Mouse (Mus musculus): ENCODE results near the gene Ccrl2. TPM values are rescaled to one million over a fixed set of nuclear protein-coding genes. Genes with fewer than 3 reads are reported as not detected.

Ccrl2 gene
- polyA plus RNA-seq, 1 experiment from 2014 or later: 2.1 TPM

GRCm38 (mm10) chr9:111067052-111067451, 9.7 kb upstream of the Ccrl2 start:
- WGBS: 51% methylated on average over 4 of the region's 4 CpGs
- Histone ChIP-seq H3K36me3 (ENCODE audit: insufficient read depth) (no peaks in the 10 kb centered on the region), H3K9me3 (ENCODE audit: low read depth, low read length) (no peaks in the 10 kb centered on the region), H3K9ac (no peak overlapping the region), H3K4me1 (ENCODE audit: insufficient read depth) (no peaks in the 10 kb centered on the region), H3K4me2 (no peak overlapping the region), H3K27me3 (ENCODE audit: insufficient read depth, low read length) (no peaks in the 10 kb centered on the region), H3K4me3 (ENCODE audit: low read depth, low read length) (no peak overlapping the region), H3K27ac (ENCODE audit: low read depth) (no peak overlapping the region)
- DNase-seq (no peak), ATAC-seq (ENCODE audit: insufficient read depth) (no peak)
- TF ChIP-seq CTCF (IDR thresholded peaks at IDR 0.05; ENCODE audit: low read depth): no peak

- ATAC-seq (ENCODE audit: insufficient read depth) (no peak), DNase-seq (no peak)
- Histone ChIP-seq H3K4me3 (ENCODE audit: low read depth, low read length) (no peak overlapping the region), H3K36me3 (ENCODE audit: insufficient read depth) (no peaks in the 10 kb centered on the region), H3K9me3 (ENCODE audit: low read depth, low read length) (no peaks in the 10 kb centered on the region), H3K9ac (no peak overlapping the region), H3K27ac (ENCODE audit: low read depth) (no peak overlapping the region), H3K4me1 (ENCODE audit: insufficient read depth) (no peaks in the 10 kb centered on the region), H3K27me3 (ENCODE audit: insufficient read depth, low read length) (no peaks in the 10 kb centered on the region), H3K4me2 (no peak overlapping the region)
- no peak for TF ChIP-seq CTCF (IDR thresholded peaks at IDR 0.05; ENCODE audit: low read depth)
- WGBS: 66% methylated on average over 5 of the region's 5 CpGs
Observed at GRCm38 (mm10) chr9:111062840-111063239, 5.5 kb upstream of the Ccrl2 start.

GRCm38 (mm10) chr9:111058943-111059556, 1.7 kb upstream of the Ccrl2 start:
- Histone ChIP-seq H3K4me2 (no peak overlapping the region), H3K36me3 (ENCODE audit: insufficient read depth) (no peaks in the 10 kb centered on the region)

GRCm38 (mm10) chr9:111057544-111058370, 438 bp upstream of the Ccrl2 start:
- Histone ChIP-seq H3K9ac (peak overlapping the region; percentile 62; the same call in 1 of the 2 replicates), H3K4me2 (peak overlapping the region; percentile 83), H3K36me3 (ENCODE audit: insufficient read depth) (no peaks in the 10 kb centered on the region), H3K9me3 (ENCODE audit: low read depth, low read length) (no peaks in the 10 kb centered on the region), H3K4me1 (ENCODE audit: insufficient read depth) (peaks cover 13% of the 10 kb centered on the region), H3K27me3 (ENCODE audit: insufficient read depth, low read length) (no peaks in the 10 kb centered on the region), H3K27ac (ENCODE audit: low read depth) (peak overlapping the region; percentile 67; the same call in 1 of the 2 replicates), H3K4me3 (ENCODE audit: low read depth, low read length) (peak overlapping the region; percentile 43; the same call in 1 of the 2 replicates)
- ATAC-seq (ENCODE audit: insufficient read depth) (no peak), DNase-seq (no peak)
- WGBS: 39% methylated on average over 14 of the region's 14 CpGs
- no peak for TF ChIP-seq CTCF (IDR thresholded peaks at IDR 0.05; ENCODE audit: low read depth)

More at GRCm38 (mm10) chr9:111058943-111059556, 1.7 kb upstream of the Ccrl2 start:
- Histone ChIP-seq H3K4me3 (ENCODE audit: low read depth, low read length) (no peak overlapping the region), H3K9me3 (ENCODE audit: low read depth, low read length) (no peaks in the 10 kb centered on the region), H3K27ac (ENCODE audit: low read depth) (no peak overlapping the region), H3K27me3 (ENCODE audit: insufficient read depth, low read length) (no peaks in the 10 kb centered on the region), H3K4me1 (ENCODE audit: insufficient read depth) (peaks cover 13% of the 10 kb centered on the region), H3K9ac (no peak overlapping the region)
- no peak for ATAC-seq (ENCODE audit: insufficient read depth)
- 48% methylated on average over 10 of the region's 10 CpGs for WGBS
- no peak for TF ChIP-seq CTCF (IDR thresholded peaks at IDR 0.05; ENCODE audit: low read depth)
- DNase-seq: no peak

- DNase-seq (no peak), ATAC-seq (ENCODE audit: insufficient read depth) (no peak)
- no peaks in the 10 kb centered on the region for H3K36me3 ChIP-seq (ENCODE audit: insufficient read depth)
- no peak for TF ChIP-seq CTCF (IDR thresholded peaks at IDR 0.05; ENCODE audit: low read depth)
- H3K4me2 ChIP-seq: peak overlapping the region; percentile 83
- H3K4me1 ChIP-seq (ENCODE audit: insufficient read depth): peaks cover 13% of the 10 kb centered on the region
- H3K27ac ChIP-seq (ENCODE audit: low read depth): peak overlapping the region; percentile 67
- no peaks in the 10 kb centered on the region for H3K9me3 ChIP-seq (ENCODE audit: low read depth, low read length)
- peak overlapping the region; percentile 62 for H3K9ac ChIP-seq
- 2% methylated on average over 11 of the region's 11 CpGs for WGBS
- no peaks in the 10 kb centered on the region for H3K27me3 ChIP-seq (ENCODE audit: insufficient read depth, low read length)
- peak overlapping the region; percentile 43 for H3K4me3 ChIP-seq (ENCODE audit: low read depth, low read length)
Observed at GRCm38 (mm10) chr9:111056519-111056797, 861 bp downstream of the Ccrl2 start.

GRCm38 (mm10) chr9:111055800-111056518, 1.4 kb downstream of the Ccrl2 start:
- no peak for TF ChIP-seq CTCF (IDR thresholded peaks at IDR 0.05; ENCODE audit: low read depth)
- WGBS: 47% methylated on average over 29 of the region's 29 CpGs
- ATAC-seq (ENCODE audit: insufficient read depth): peak; percentile 26; the same call in 1 of the 2 replicates
- Histone ChIP-seq H3K4me3 (ENCODE audit: low read depth, low read length) (peak overlapping the region; percentile 43), H3K27ac (ENCODE audit: low read depth) (peak overlapping the region; percentile 67; the same call in 1 of the 2 replicates), H3K4me2 (peak overlapping the region; percentile 83), H3K9ac (peak overlapping the region; percentile 62), H3K36me3 (ENCODE audit: insufficient read depth) (no peaks in the 10 kb centered on the region), H3K27me3 (ENCODE audit: insufficient read depth, low read length) (no peaks in the 10 kb centered on the region), H3K9me3 (ENCODE audit: low read depth, low read length) (no peaks in the 10 kb centered on the region), H3K4me1 (ENCODE audit: insufficient read depth) (peaks cover 13% of the 10 kb centered on the region)
- DNase-seq: no peak

- 63% methylated on average over 9 of the region's 9 CpGs for WGBS
- Histone ChIP-seq H3K9me3 (ENCODE audit: low read depth, low read length) (no peaks in the 10 kb centered on the region), H3K4me2 (peak overlapping the region; percentile 83; the same call in 1 of the 2 replicates), H3K27ac (ENCODE audit: low read depth) (no peak overlapping the region), H3K4me3 (ENCODE audit: low read depth, low read length) (peak overlapping the region; percentile 43; the same call in 1 of the 2 replicates), H3K4me1 (ENCODE audit: insufficient read depth) (peaks cover 13% of the 10 kb centered on the region), H3K9ac (no peak overlapping the region), H3K27me3 (ENCODE audit: insufficient read depth, low read length) (no peaks in the 10 kb centered on the region), H3K36me3 (ENCODE audit: insufficient read depth) (no peaks in the 10 kb centered on the region)
- no peak for DNase-seq
- ATAC-seq (ENCODE audit: insufficient read depth): no peak
- TF ChIP-seq CTCF (IDR thresholded peaks at IDR 0.05; ENCODE audit: low read depth): no peak
Observed at GRCm38 (mm10) chr9:111054923-111055322, 2.4 kb downstream of the Ccrl2 start.

Measured in lung, embryonic 14.5 days (tissue).